Mouse (Mus musculus) heart, adult 2 months (tissue): ENCODE results near the gene H2al1g. TPM values are rescaled to one million over a fixed set of nuclear protein-coding genes. Genes with fewer than 3 reads are reported as not detected.
"Not testable (repeated sequence)": the region's sequence is repeated elsewhere in the genome, so short reads cannot be mapped to it uniquely, and the experiment has no call there.

ENCODE experiments used
- DNase-seq, 2 experiments: peaks; one replicate each; pipeline ENCODE4 v3.0.0; 2021
- H3K27ac ChIP-seq: fragments of 200-600 bp; 2 replicates; pipeline ENCODE4 v1.8.1; 2022
- H3K27me3 ChIP-seq: fragments of 200-500 bp; 2 replicates; pipeline ENCODE4 v1.6.1; 2012; ENCODE audit warnings: mild to moderate bottlenecking, low read length, inconsistent platforms, mixed read lengths; ENCODE audit not compliant: control insufficient read depth, insufficient read depth
- H3K36me3 ChIP-seq: fragments of 200-500 bp; 2 replicates; pipeline ENCODE4 v1.6.1; 2012; ENCODE audit warnings: low read length, inconsistent platforms; ENCODE audit not compliant: control insufficient read depth, insufficient read depth
- H3K4me1 ChIP-seq: fragments of 200-500 bp; 2 replicates; pipeline ENCODE4 v1.6.1; 2011; ENCODE audit warnings: low read length; ENCODE audit not compliant: control insufficient read depth, insufficient read depth
- H3K4me3 ChIP-seq: fragments of 200-600 bp; 2 replicates; pipeline ENCODE4 v1.8.1; 2022
- H3K79me2 ChIP-seq: fragments of 200-500 bp; replicated peaks from 2 replicates; pipeline ENCODE4 v1.6.1; 2012; ENCODE audit warnings: mild to moderate bottlenecking, inconsistent platforms, low read length, moderate library complexity, mixed read lengths; ENCODE audit not compliant: control insufficient read depth, insufficient read depth
- H3K9ac ChIP-seq: fragments of 200-500 bp; 2 replicates; pipeline ENCODE4 v1.6.1; 2012; ENCODE audit warnings: low read depth, mild to moderate bottlenecking, control low read depth, inconsistent platforms, low read length, mixed read lengths
- CTCF ChIP-seq: fragments of 200-600 bp; IDR thresholded peaks from 2 replicates; pipeline ENCODE4 v1.8.1; 2022; ENCODE audit warnings: antibody characterized with exemption, mild to moderate bottlenecking, moderate library complexity
- EP300 ChIP-seq: fragments of 200-500 bp; IDR thresholded peaks from 2 replicates; pipeline ENCODE4 v1.6.1; 2011; ENCODE audit warnings: low read depth, low read length, control low read depth; ENCODE audit not compliant: insufficient read depth
- POLR2A ChIP-seq: fragments of 200-500 bp; IDR thresholded peaks from 2 replicates; pipeline ENCODE4 v1.6.1; 2011; ENCODE audit warnings: mild to moderate bottlenecking, low read depth, low read length, control low read depth; ENCODE audit not compliant: insufficient read depth
- WGBS: fragments of 180-500 bp; shearing (Covaris S2); methylation state at CpG from one replicate; pipeline ENCODE4 v1.1.7; 2018; 5-methylcytosine and 5-hydroxymethylcytosine counted together
- intact Hi-C: fragments of 180-260 bp; cut with DNase I; formaldehyde crosslinking; loops from one replicate; pipeline ENCODE4 v1.15.1; 2025
- polyA plus RNA-seq: library from polyadenylated mRNA; depleted of rRNA; stranded (reverse); fragments of >200 nt; gene quantifications from 2 replicates; pipeline ENCODE4 v1.2.3, GENCODE M21; 2012
- total RNA-seq, 2 experiments: library from RNA; stranded (reverse); gene quantifications; 2 replicates each; pipeline ENCODE4 v1.2.3; 2021

The H2al1g gene
- total and polyA plus RNA-seq, 3 experiments, result not detected

DNA sequence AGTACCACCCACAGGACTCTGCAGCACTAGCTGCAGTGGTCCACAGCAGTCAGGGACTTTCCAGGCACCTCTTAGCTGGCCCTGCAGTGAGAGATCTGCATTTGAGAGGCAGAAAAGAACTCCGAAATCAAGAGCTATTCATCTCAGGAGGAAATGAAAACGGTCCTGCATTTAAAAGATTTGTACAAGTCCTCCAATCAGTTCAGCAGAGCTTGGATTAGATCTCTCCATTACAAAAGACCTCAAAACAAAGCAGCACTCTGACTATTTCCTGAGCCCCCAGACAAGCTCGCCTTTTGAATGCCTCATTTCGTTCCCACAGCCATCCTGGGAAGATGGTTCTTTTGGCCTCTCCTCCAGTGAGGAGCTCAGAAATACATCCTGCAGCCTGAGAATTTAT is 28.8 kb upstream of the H2al1g start:
- Histone ChIP-seq H3K4me1 (peaks cover 4% of the 10 kb centered on the region; the same call in 1 of the 2 replicates), H3K27ac (no peak overlapping the region), H3K79me2 (no peaks in the 10 kb centered on the region), H3K27me3 (no peaks in the 10 kb centered on the region), H3K4me3 (no peak overlapping the region), H3K36me3 (no peaks in the 10 kb centered on the region), H3K9ac (no peak overlapping the region)
- WGBS, result 62% methylated on average over 4 of the region's 4 CpGs
- no peak for TF ChIP-seq EP300
- TF ChIP-seq CTCF, result no peak
- no peak for TF ChIP-seq POLR2A
- intact Hi-C loops, result no loop called here
- no peak for DNase-seq

DNA sequence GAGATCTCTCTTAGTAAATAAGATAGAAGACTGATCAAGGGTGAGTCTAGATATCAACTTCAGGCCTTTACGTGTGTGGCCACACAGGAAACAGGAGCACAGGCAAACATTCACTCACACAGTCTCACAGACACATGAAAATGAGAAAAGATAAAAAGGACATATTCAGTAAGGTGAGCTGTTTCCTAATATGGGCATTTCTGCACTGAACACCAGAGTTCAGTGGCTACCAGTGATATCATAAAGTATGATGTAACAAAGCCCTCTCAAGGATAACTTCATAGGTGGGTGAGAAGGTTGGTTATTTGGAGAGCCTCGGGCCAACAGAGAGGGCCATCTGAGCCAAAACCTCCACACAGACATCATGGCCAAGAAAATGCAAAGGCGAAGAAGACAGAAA is 19.1 kb upstream of the H2al1g start, which contains the start of gene H2al1a:
Gene H2al1a (plus strand): TSS at position 301 of the 400 bp plus-strand sequence.
- H3K4me3 ChIP-seq, intact Hi-C loops, H3K27me3 ChIP-seq, H3K36me3 ChIP-seq, H3K27ac ChIP-seq, H3K4me1 ChIP-seq, H3K9ac ChIP-seq, H3K79me2 ChIP-seq, DNase-seq: not testable (repeated sequence)
- WGBS, result no CpG with 5 or more reads among the region's 3 CpGs

DNA sequence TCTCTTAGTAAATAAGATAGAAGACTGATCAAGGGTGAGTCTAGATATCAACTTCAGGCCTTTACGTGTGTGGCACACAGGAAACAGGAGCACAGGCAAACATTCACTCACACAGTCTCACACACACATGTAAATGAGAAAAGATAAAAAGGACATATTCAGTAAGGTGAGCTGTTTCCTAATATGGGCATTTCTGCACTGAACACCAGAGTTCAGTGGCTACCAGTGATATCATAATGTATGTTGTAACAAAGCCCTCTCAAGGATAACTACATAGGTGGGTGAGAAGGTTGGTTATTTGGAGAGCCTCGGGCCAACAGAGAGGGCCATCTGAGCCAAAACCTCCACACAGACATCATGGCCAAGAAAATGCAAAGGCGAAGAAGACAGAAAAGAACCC is 15.9 kb upstream of the H2al1g start, which contains the start of gene H2al1b:
Gene H2al1b (plus strand): TSS at position 301 of the 400 bp plus-strand sequence.
- H3K9ac ChIP-seq, intact Hi-C loops, H3K79me2 ChIP-seq, H3K36me3 ChIP-seq, H3K27me3 ChIP-seq, H3K4me3 ChIP-seq, H3K27ac ChIP-seq, H3K4me1 ChIP-seq, DNase-seq: not testable (repeated sequence)
- 93% methylated on average over 1 of the region's 3 CpGs for WGBS

GRCm38 (mm10) chrX:11305355-11305754 is 12.7 kb upstream of the H2al1g start, which contains the start of gene H2al1c:
TSS of gene H2al1c (plus strand) at chrX:11305655.
- H3K4me1 ChIP-seq, intact Hi-C loops, DNase-seq, H3K36me3 ChIP-seq, H3K4me3 ChIP-seq, H3K27me3 ChIP-seq, H3K27ac ChIP-seq, H3K79me2 ChIP-seq, H3K9ac ChIP-seq: not testable (repeated sequence)
- 80% methylated on average over 3 of the region's 6 CpGs for WGBS

GRCm38 (mm10) chrX:11308524-11308923 is 9.5 kb upstream of the H2al1g start, which contains the start of gene H2al1d:
TSS of gene H2al1d (plus strand) at chrX:11308824.
- H3K27me3 ChIP-seq, H3K27ac ChIP-seq, DNase-seq, intact Hi-C loops, H3K36me3 ChIP-seq, H3K9ac ChIP-seq, H3K79me2 ChIP-seq, H3K4me3 ChIP-seq, H3K4me1 ChIP-seq: not testable (repeated sequence)
- no CpG with 5 or more reads among the region's 6 CpGs for WGBS

DNA sequence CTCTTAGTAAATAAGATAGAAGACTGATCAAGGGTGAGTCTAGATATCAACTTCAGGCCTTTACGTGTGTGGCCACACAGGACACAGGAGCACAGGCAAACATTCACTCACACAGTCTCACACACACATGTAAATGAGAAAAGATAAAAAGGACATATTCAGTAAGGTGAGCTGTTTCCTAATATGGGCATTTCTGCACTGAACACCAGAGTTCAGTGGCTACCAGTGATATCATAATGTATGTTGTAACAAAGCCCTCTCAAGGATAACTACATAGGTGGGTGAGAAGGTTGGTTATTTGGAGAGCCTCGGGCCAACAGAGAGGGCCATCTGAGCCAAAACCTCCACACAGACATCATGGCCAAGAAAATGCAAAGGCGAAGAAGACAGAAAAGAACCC is 6.4 kb upstream of the H2al1g start, which contains the start of gene H2al1e:
Gene H2al1e (plus strand): TSS at position 301 of the 400 bp plus-strand sequence.
- H3K27me3 ChIP-seq, DNase-seq: not testable (repeated sequence)

GRCm38 (mm10) chrX:11314858-11315257 is 3.2 kb upstream of the H2al1g start, which contains the start of gene H2al1f:
TSS of gene H2al1f (plus strand) at chrX:11315158.
- H3K27me3 ChIP-seq, H3K4me3 ChIP-seq, H3K9ac ChIP-seq, DNase-seq, H3K36me3 ChIP-seq, H3K4me1 ChIP-seq, H3K27ac ChIP-seq, intact Hi-C loops, H3K79me2 ChIP-seq: not testable (repeated sequence)
- WGBS, result no CpG with 5 or more reads among the region's 6 CpGs

More for the DNA sequence above, 6.4 kb upstream of the H2al1g start, which contains the start of gene H2al1e:
- H3K4me1 ChIP-seq, H3K4me3 ChIP-seq, H3K79me2 ChIP-seq, H3K27ac ChIP-seq, intact Hi-C loops, H3K36me3 ChIP-seq, H3K9ac ChIP-seq: not testable (repeated sequence)
- WGBS, result no CpG with 5 or more reads among the region's 3 CpGs

- DNase-seq, intact Hi-C loops, H3K4me3 ChIP-seq, H3K36me3 ChIP-seq, H3K9ac ChIP-seq, H3K27me3 ChIP-seq, H3K27ac ChIP-seq, H3K4me1 ChIP-seq, H3K79me2 ChIP-seq: not testable (repeated sequence)
- WGBS, result no CpG with 5 or more reads among the region's 6 CpGs
Measured at GRCm38 (mm10) chrX:11321192-11321591, 3.1 kb downstream of the H2al1g start, which contains the start of gene H2al1h. TSS of gene H2al1h (plus strand) at chrX:11321492.

DNA sequence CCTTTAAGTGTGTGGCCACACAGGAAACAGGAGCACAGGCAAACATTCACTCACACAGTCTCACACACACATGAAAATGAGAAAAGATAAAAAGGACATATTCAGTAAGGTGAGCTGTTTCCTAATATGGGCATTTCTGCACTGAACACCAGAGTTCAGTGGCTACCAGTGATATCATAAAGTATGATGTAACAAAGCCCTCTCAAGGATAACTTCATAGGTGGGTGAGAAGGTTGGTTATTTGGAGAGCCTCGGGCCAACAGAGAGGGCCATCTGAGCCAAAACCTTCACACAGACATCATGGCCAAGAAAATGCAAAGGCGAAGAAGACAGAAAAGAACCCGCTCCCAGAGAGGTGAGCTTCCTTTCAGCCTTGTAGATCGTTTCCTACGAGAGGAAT is 6.3 kb downstream of the H2al1g start, which contains the start of gene H2al1i:
Gene H2al1i (plus strand): TSS at position 301 of the 400 bp plus-strand sequence.
- H3K27me3 ChIP-seq, H3K36me3 ChIP-seq, H3K9ac ChIP-seq, H3K27ac ChIP-seq, H3K4me3 ChIP-seq, H3K79me2 ChIP-seq, DNase-seq, H3K4me1 ChIP-seq, intact Hi-C loops: not testable (repeated sequence)
- 60% methylated on average over 1 of the region's 5 CpGs for WGBS

DNA sequence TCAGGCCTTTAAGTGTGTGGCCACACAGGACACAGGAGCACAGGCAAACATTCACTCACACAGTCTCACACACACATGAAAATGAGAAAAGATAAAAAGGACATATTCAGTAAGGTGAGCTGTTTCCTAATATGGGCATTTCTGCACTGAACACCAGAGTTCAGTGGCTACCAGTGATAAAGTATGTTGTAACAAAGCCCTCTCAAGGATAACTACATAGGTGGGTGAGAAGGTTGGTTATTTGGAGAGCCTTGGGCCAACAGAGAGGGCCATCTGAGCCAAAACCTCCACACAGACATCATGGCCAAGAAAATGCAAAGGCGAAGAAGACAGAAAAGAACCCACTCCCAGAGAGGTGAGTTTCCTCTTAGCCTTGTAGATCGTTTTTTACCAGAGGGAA is 9.5 kb downstream of the H2al1g start, which contains the start of gene H2al1j:
Gene H2al1j (plus strand): TSS at position 301 of the 400 bp plus-strand sequence.
- WGBS, result 75% methylated on average over 2 of the region's 2 CpGs
- intact Hi-C loops, result not testable (repeated sequence)

More for the DNA sequence above, 9.5 kb downstream of the H2al1g start, which contains the start of gene H2al1j:
- not testable (repeated sequence) for H3K79me2 ChIP-seq, DNase-seq, H3K36me3 ChIP-seq, H3K4me1 ChIP-seq, H3K27ac ChIP-seq, H3K4me3 ChIP-seq, H3K9ac ChIP-seq, H3K27me3 ChIP-seq
